ENCODE assay signal across 19 mouse cellular contexts in the genomic region with DNA sequence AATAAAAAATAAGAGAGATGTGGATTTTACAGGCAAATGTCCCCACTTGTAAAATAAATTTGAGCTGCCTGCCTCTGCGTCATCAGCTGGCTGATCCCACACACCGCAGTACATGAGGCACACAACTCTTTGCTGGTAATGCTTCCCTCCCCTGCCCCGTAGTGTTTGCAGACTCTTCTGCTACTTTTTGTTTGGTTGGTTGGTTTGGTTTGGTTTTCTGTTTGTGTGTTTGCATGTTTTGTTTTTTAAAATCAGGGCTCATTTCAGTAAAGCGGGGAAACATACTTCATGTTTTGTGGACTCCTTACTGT.
A peak's percentile ranks its signal among the peaks of the same experiment; 100 is the strongest.
DNase-seq lines count a peak whose midpoint lies in the region; ATAC-seq and TF ChIP-seq lines count a peak whose summit lies in the region.
"Had no signal": no experiment of that assay in that cellular context is flagged by ENCODE, and none has a peak within 500 bp of the region (broad histone marks: within the 10 kb centered on the region; RNA-seq: fewer than 3 reads in every experiment).

No protein-coding gene starts in this region.

- peak; percentile 5 for DNase-seq in gastrocnemius, postnatal 10 days
- no peak for DNase-seq in gastrocnemius, adult 18-20 months (ENCODE audit: low spot score)
- no peak for DNase-seq in limb, embryonic 10.5 days (ENCODE audit: low spot score)
- DNase-seq in Patski (ENCODE audit: low read depth, low spot score) = no peak
- no peak for DNase-seq in heart, adult 18-20 months
- no peak for DNase-seq in adrenal gland, adult (ENCODE audit: inconsistent age in 2 of 2, low spot score in 1 of 2)
- DNase-seq: B cell, adult 2 months; cerebellum, adult 11-12 months; cerebellum, postnatal 36 days; kidney, adult 2 months; lung, postnatal 14 days; thymus, adult 2 months had no signal

- H3K4me1 ChIP-seq in limb, embryonic 13.5 days = peaks cover 13% of the 10 kb centered on the region; the same call in 1 of the 2 replicates
- H3K4me1 ChIP-seq in limb, embryonic 10.5 days = no peaks in the 10 kb centered on the region
- no peaks in the 10 kb centered on the region for H3K4me1 ChIP-seq in intestine, embryonic 16.5 days (ENCODE audit: control insufficient read depth, insufficient read depth, low read length)
- H3K4me1 ChIP-seq: hindbrain, embryonic 13.5 days; liver, embryonic 12.5 days; midbrain, embryonic 12.5 days had no signal

- no peaks in the 10 kb centered on the region for H3K36me3 ChIP-seq in limb, embryonic 13.5 days
- H3K36me3 ChIP-seq in limb, embryonic 10.5 days = no peaks in the 10 kb centered on the region
- H3K36me3 ChIP-seq in intestine, embryonic 16.5 days (ENCODE audit: control insufficient read depth, insufficient read depth, low read length) = no peaks in the 10 kb centered on the region
- H3K36me3 ChIP-seq: embryonic facial prominence, embryonic 15.5 days; hindbrain, embryonic 13.5 days; liver, embryonic 12.5 days; midbrain, embryonic 12.5 days had no signal

- peak; percentile 62; the same call in 1 of the 2 replicates for ATAC-seq in limb, embryonic 13.5 days (ENCODE audit: low FRiP score, low read depth)
- peak; percentile 69 for ATAC-seq in Patski
- ATAC-seq in intestine, embryonic 16.5 days = peak; percentile 52
- ATAC-seq: forebrain, embryonic 13.5 days; liver, embryonic 12.5 days had no signal

- H3K9ac ChIP-seq in limb, embryonic 13.5 days = no peak overlapping the region
- no peak overlapping the region for H3K9ac ChIP-seq in intestine, embryonic 16.5 days (ENCODE audit: low read depth, low read length)
- H3K9ac ChIP-seq: embryonic facial prominence, embryonic 15.5 days; forebrain, embryonic 13.5 days; hindbrain, embryonic 13.5 days; liver, embryonic 12.5 days; midbrain, embryonic 12.5 days had no signal

- H3K4me2 ChIP-seq in limb, embryonic 13.5 days (replicated peaks) = no peak overlapping the region
- H3K4me2 ChIP-seq in intestine, embryonic 16.5 days (ENCODE audit: low read depth, low read length) = no peak overlapping the region
- H3K4me2 ChIP-seq: embryonic facial prominence, embryonic 15.5 days; forebrain, embryonic 13.5 days; hindbrain, embryonic 13.5 days; liver, embryonic 12.5 days; midbrain, embryonic 12.5 days had no signal

- 0 out of 2 replicates have a peak overlapping the region, but pooled peaks have one; percentile 4 for H3K27ac ChIP-seq in limb, embryonic 13.5 days
- no peak overlapping the region for H3K27ac ChIP-seq in limb, embryonic 10.5 days
- peak overlapping the region; percentile 37 for H3K27ac ChIP-seq in intestine, embryonic 16.5 days (ENCODE audit: low read length)
- H3K27ac ChIP-seq: embryonic facial prominence, embryonic 15.5 days; forebrain, embryonic 13.5 days; hindbrain, embryonic 13.5 days; liver, embryonic 12.5 days; midbrain, embryonic 12.5 days had no signal

- POLR2A ChIA-PET in Patski (lab: Charles Lee) = no interaction called here

- WGBS in limb, embryonic 13.5 days = 55% methylated on average over 4 of the region's 4 CpGs
- WGBS in limb, embryonic 10.5 days = 94% methylated on average over 4 of the region's 4 CpGs
- 60% methylated on average over 4 of the region's 4 CpGs for WGBS in intestine, embryonic 16.5 days

- no peak overlapping the region for H3K4me3 ChIP-seq in limb, embryonic 13.5 days
- no peak overlapping the region for H3K4me3 ChIP-seq in limb, embryonic 10.5 days
- H3K4me3 ChIP-seq in intestine, embryonic 16.5 days (ENCODE audit: low read length) = no peak overlapping the region
- H3K4me3 ChIP-seq: embryonic facial prominence, embryonic 15.5 days; forebrain, embryonic 13.5 days; hindbrain, embryonic 13.5 days; liver, embryonic 12.5 days; midbrain, embryonic 12.5 days had no signal

- no peaks in the 10 kb centered on the region for H3K9me3 ChIP-seq in limb, embryonic 13.5 days
- H3K9me3 ChIP-seq in limb, embryonic 10.5 days (replicated peaks) = no peaks in the 10 kb centered on the region
- no peaks in the 10 kb centered on the region for H3K9me3 ChIP-seq in intestine, embryonic 16.5 days (ENCODE audit: control insufficient read depth, low read length)
- H3K9me3 ChIP-seq: embryonic facial prominence, embryonic 15.5 days; forebrain, embryonic 13.5 days; hindbrain, embryonic 13.5 days; liver, embryonic 12.5 days; midbrain, embryonic 12.5 days had no signal

- H3K27me3 ChIP-seq in limb, embryonic 13.5 days = no peaks in the 10 kb centered on the region
- no peaks in the 10 kb centered on the region for H3K27me3 ChIP-seq in limb, embryonic 10.5 days (ENCODE audit: low read depth, poor library complexity, severe bottlenecking)
- no peaks in the 10 kb centered on the region for H3K27me3 ChIP-seq in Patski
- no peaks in the 10 kb centered on the region for H3K27me3 ChIP-seq in intestine, embryonic 16.5 days (replicated peaks; ENCODE audit: control insufficient read depth, insufficient read depth, low read length)
- H3K27me3 ChIP-seq: embryonic facial prominence, embryonic 15.5 days; forebrain, embryonic 13.5 days; hindbrain, embryonic 13.5 days; liver, embryonic 12.5 days; midbrain, embryonic 12.5 days had no signal

- TF ChIP-seq CTCF in Patski (IDR thresholded peaks at IDR 0.05) = no peak

- CTCF ChIA-PET in Patski (lab: Charles Lee) = no interaction called here

- in situ Hi-C loops in Patski (cut with MboI; ENCODE audit: low pct_unique_long_range_greater_than_20kb) = no loop called here
